Mouse (Mus musculus) thymus, adult 2 months (tissue): ENCODE results near the gene Gpr55.

ENCODE experiments used
- CTCF ChIP-seq: fragments of 200-500 bp; IDR thresholded peaks from 2 replicates; pipeline ENCODE4 v1.5.1; 2012; ENCODE audit warnings: mild to moderate bottlenecking, control low read depth, low read length, moderate library complexity, borderline replicate concordance; ENCODE audit not compliant: control insufficient read depth, poor library complexity, insufficient read depth; ENCODE audit errors: extremely low read depth
- POLR2A ChIP-seq: fragments of 200-500 bp; IDR thresholded peaks from 2 replicates; pipeline ENCODE4 v1.6.1; 2012; ENCODE audit warnings: mild to moderate bottlenecking, low read length, control low read depth, moderate library complexity; ENCODE audit not compliant: control insufficient read depth, poor library complexity, insufficient read depth; ENCODE audit errors: extremely low read depth

GRCm38 (mm10) chr1:85949085-85949684, 11.6 kb downstream of the Gpr55 start:
- TF ChIP-seq CTCF = no peak
- no peak for TF ChIP-seq POLR2A
